Mouse (Mus musculus): ENCODE results near the gene Ift27.
A peak's percentile ranks its signal among the peaks of the same experiment; 100 is the strongest.

Ift27 gene

GRCm38 (mm10) chr15:78173972-78174886, at the start of gene Ift27:
TSS of gene Ift27 (minus strand) at chr15:78174107.
- DNase-seq (ENCODE audit: low read depth, low spot score): peak; percentile 99

GRCm38 (mm10) chr15:78215269-78215668, 41.4 kb upstream of the Ift27 start:
- no peak for DNase-seq (ENCODE audit: low read depth, low spot score)

GRCm38 (mm10) chr15:78211367-78211766, 37.5 kb upstream of the Ift27 start:
- DNase-seq (ENCODE audit: low read depth, low spot score): no peak

GRCm38 (mm10) chr15:78210203-78210602, 36.3 kb upstream of the Ift27 start:
- DNase-seq (ENCODE audit: low read depth, low spot score): no peak

- DNase-seq (ENCODE audit: low read depth, low spot score): no peak
Observed at GRCm38 (mm10) chr15:78206312-78206711, 32.4 kb upstream of the Ift27 start, which contains the start of gene Pvalb. TSS of gene Pvalb (minus strand) at chr15:78206400.

GRCm38 (mm10) chr15:78205192-78205591, 31.3 kb upstream of the Ift27 start:
- no peak for DNase-seq (ENCODE audit: low read depth, low spot score)

GRCm38 (mm10) chr15:78204053-78204847, 30.3 kb upstream of the Ift27 start:
- no peak for DNase-seq (ENCODE audit: low read depth, low spot score)

GRCm38 (mm10) chr15:78195096-78195880, 21.4 kb upstream of the Ift27 start:
- no peak for DNase-seq (ENCODE audit: low read depth, low spot score)

GRCm38 (mm10) chr15:78194320-78194719, 20.4 kb upstream of the Ift27 start:
- no peak for DNase-seq (ENCODE audit: low read depth, low spot score)

- DNase-seq (ENCODE audit: low read depth, low spot score): no peak
Observed at GRCm38 (mm10) chr15:78189636-78190035, 15.7 kb upstream of the Ift27 start.

- DNase-seq (ENCODE audit: low read depth, low spot score): no peak
Observed at GRCm38 (mm10) chr15:78188546-78188945, 14.6 kb upstream of the Ift27 start.

GRCm38 (mm10) chr15:78186906-78187305, 13.0 kb upstream of the Ift27 start:
- no peak for DNase-seq (ENCODE audit: low read depth, low spot score)

- no peak for DNase-seq (ENCODE audit: low read depth, low spot score)
Observed at GRCm38 (mm10) chr15:78185609-78186008, 11.7 kb upstream of the Ift27 start.

- no peak for DNase-seq (ENCODE audit: low read depth, low spot score)
Observed at GRCm38 (mm10) chr15:78184855-78185254, 10.9 kb upstream of the Ift27 start.

GRCm38 (mm10) chr15:78181701-78182405, 7.9 kb upstream of the Ift27 start:
- no peak for DNase-seq (ENCODE audit: low read depth, low spot score)

- no peak for DNase-seq (ENCODE audit: low read depth, low spot score)
Observed at GRCm38 (mm10) chr15:78179775-78180174, 5.9 kb upstream of the Ift27 start.

- no peak for DNase-seq (ENCODE audit: low read depth, low spot score)
Observed at GRCm38 (mm10) chr15:78178397-78178796, 4.5 kb upstream of the Ift27 start.

- DNase-seq (ENCODE audit: low read depth, low spot score): no peak
Observed at GRCm38 (mm10) chr15:78177257-78177656, 3.4 kb upstream of the Ift27 start.

- no peak for DNase-seq (ENCODE audit: low read depth, low spot score)
Observed at GRCm38 (mm10) chr15:78174887-78175245, 959 bp upstream of the Ift27 start.

GRCm38 (mm10) chr15:78172899-78173817, 749 bp downstream of the Ift27 start:
- DNase-seq (ENCODE audit: low read depth, low spot score): no peak

All from c-Kit-negative CD71-positive TER-119-positive erythroid progenitor cells, embryonic 14.5 days (primary cell).